Mouse (Mus musculus) spleen, adult 10 weeks (tissue): Measurements from ENCODE around the gene Sytl2. TPM values are rescaled to one million over a fixed set of nuclear protein-coding genes. Genes with fewer than 3 reads are reported as not detected.

Experiments
- polyA plus RNA-seq: library from polyadenylated mRNA; stranded (reverse); fragments of 350-450 nt; fragmentation: Illumina TruSeq; extraction: RNeasy Lipid Tissue Mini Kit (QIAGEN cat#74804); gene quantifications from one replicate; pipeline ENCODE4 v1.2.3, GENCODE M21; 2015; ENCODE audit warnings: low replicate concordance; ENCODE audit not compliant: insufficient read depth

Sytl2 gene
- 10.6 TPM for polyA plus RNA-seq

DNA sequence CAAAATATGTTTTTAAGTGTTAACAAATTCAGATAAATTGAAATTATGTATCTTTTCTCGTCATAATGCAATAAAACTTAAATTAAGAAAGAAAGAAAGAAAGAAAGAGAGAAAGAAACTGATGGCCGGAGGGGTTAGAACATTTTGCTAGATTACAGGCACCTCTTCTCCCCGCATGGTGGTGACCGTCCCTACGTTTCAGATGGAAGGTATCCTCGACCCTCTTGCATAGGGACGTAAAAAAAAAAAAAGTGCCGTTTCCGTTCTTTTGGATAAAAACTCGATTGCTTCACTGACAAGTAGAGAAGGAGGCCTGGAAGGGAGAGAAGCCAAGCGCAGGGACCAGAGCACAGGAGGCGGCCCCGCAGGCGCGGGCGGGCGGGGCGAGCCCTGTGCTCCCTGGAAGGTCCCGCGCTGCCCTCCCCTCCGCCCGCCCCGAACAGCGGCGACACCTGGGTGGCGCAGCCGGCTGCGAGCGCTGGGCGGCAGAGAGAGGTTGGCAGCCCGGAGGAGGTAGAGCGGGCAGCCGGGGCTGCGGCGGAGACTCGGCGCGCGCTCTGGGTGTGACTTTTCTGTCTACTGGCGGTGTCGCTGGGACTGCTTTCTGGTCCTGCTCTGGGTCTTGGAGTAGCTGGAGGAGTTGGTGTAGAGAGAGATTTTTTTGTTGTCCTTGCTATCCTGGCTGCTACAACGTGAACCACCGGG is at the start of gene Sytl2:
TSS of gene Sytl2 (plus strand) at position 311 of the 705 bp plus-strand sequence.

DNA sequence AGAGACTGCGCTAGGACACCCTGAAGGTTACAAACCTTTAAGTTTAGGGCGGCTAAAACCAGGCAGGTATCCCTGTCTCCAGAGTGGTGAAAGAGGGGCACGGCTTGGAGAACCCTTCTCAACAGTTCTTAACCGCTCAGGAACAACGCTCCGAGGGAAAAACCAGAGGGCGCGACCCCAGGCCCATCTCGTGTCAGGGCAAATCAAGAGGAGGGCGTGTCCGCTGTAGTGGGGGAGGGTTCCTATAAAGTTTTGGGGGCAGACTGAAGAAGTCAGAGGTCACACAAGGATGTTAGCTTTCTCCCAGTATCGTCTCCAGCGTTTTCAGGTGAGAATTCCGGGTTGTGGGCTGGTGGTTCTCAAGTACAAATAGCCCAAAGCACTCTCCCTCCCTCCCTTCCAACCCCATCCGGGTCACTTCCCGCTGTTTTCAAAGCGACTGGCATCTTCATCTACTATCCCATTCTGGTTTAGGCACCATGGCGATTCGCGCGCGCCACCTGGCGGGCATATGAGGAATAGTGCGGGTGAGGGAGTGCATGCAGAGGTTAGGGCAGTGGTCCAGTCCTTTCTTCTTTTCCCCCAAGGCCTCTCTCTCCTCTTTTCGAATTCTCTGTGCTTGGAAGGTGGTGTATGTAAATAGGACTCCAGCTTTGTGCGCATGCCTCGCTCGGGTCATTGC is 36.6 kb upstream of the Sytl2 start, which contains the start of gene Ccdc83:
TSS of gene Ccdc83 (minus strand) at position 489 of the 682 bp plus-strand sequence.

GRCm38 (mm10) chr7:90426020-90427001 is 124.3 kb downstream of the Sytl2 start, which contains the start of gene Ccdc89:
TSS of gene Ccdc89 (plus strand) at chr7:90426577.

GRCm38 (mm10) chr7:90442518-90443080 is 140.5 kb downstream of the Sytl2 start, which contains the start of gene Crebzf:
TSS of gene Crebzf (plus strand) at chr7:90442729.

GRCm38 (mm10) chr7:90456845-90457468 is 154.9 kb downstream of the Sytl2 start, which contains the start of gene Tmem126a:
TSS of gene Tmem126a (minus strand) at chr7:90457229.

Other genes with a start within 250 kb of the Sytl2 start
- gene Picalm, start 172.0 kb upstream of the Sytl2 start, polyA plus RNA-seq, result 319 TPM
- gene Ccdc83, start 36.5 kb upstream of the Sytl2 start, polyA plus RNA-seq, result not detected
- 0.11 TPM for gene Ccdc89, start 124.3 kb downstream of the Sytl2 start, polyA plus RNA-seq
- gene Crebzf, start 140.5 kb downstream of the Sytl2 start, polyA plus RNA-seq, result 155 TPM
- 57.0 TPM for gene Tmem126a, start 155.0 kb downstream of the Sytl2 start, polyA plus RNA-seq
- gene Tmem126b, start 173.7 kb downstream of the Sytl2 start, polyA plus RNA-seq, result 29.5 TPM
- gene Dlg2, start 174.4 kb downstream of the Sytl2 start, polyA plus RNA-seq, result 12.6 TPM